Mouse (Mus musculus): ENCODE measurements around the gene Mlx.
A peak's percentile ranks its signal among the peaks of the same experiment; 100 is the strongest.
"Not testable (repeated sequence)": the region's sequence is repeated elsewhere in the genome, so short reads cannot be mapped to it uniquely, and the experiment has no call there.

The Mlx gene

GRCm38 (mm10) chr11:101103011-101103410 is 15.9 kb downstream of the Mlx start:
- DNase-seq (ENCODE audit: low read depth): no peak

GRCm38 (mm10) chr11:101109351-101109750 is 22.3 kb downstream of the Mlx start:
- no peak for DNase-seq (ENCODE audit: low read depth)

- DNase-seq (ENCODE audit: low read depth): no peak
These were observed 23.6 kb downstream of the Mlx start for GRCm38 (mm10) chr11:101110708-101111107.

GRCm38 (mm10) chr11:101111178-101111577 is 24.1 kb downstream of the Mlx start:
- no peak for DNase-seq (ENCODE audit: low read depth)

GRCm38 (mm10) chr11:101112186-101112585 is 25.1 kb downstream of the Mlx start:
- no peak for DNase-seq (ENCODE audit: low read depth)

GRCm38 (mm10) chr11:101115564-101115963 is 28.5 kb downstream of the Mlx start:
- DNase-seq (ENCODE audit: low read depth): no peak

GRCm38 (mm10) chr11:101118105-101118504 is 31.0 kb downstream of the Mlx start:
- no peak for DNase-seq (ENCODE audit: low read depth)

- no peak for DNase-seq (ENCODE audit: low read depth)
These were observed 32.2 kb downstream of the Mlx start for GRCm38 (mm10) chr11:101119131-101119760.

GRCm38 (mm10) chr11:101119761-101120544 is 32.9 kb downstream of the Mlx start, which contains the start of the genes Retreg3 and Tubg1:
Gene Retreg3 (minus strand): TSS chr11:101119893.
Gene Tubg1 (plus strand): TSS chr11:101119938.
- peak; percentile 99 for DNase-seq (ENCODE audit: low read depth)

GRCm38 (mm10) chr11:101120545-101121188 is 33.6 kb downstream of the Mlx start:
- DNase-seq (ENCODE audit: low read depth): no peak

- DNase-seq (ENCODE audit: low read depth): not testable (repeated sequence)
These were observed 37.4 kb downstream of the Mlx start for GRCm38 (mm10) chr11:101124494-101124893.

GRCm38 (mm10) chr11:101125008-101125407 is 37.9 kb downstream of the Mlx start:
- DNase-seq (ENCODE audit: low read depth): not testable (repeated sequence)

- DNase-seq (ENCODE audit: low read depth): no peak
These were observed 40.0 kb downstream of the Mlx start for GRCm38 (mm10) chr11:101127075-101127474.

GRCm38 (mm10) chr11:101128996-101129577 is 42.0 kb downstream of the Mlx start:
- DNase-seq (ENCODE audit: low read depth): no peak

- DNase-seq (ENCODE audit: low read depth): no peak
These were observed 43.1 kb downstream of the Mlx start for GRCm38 (mm10) chr11:101130056-101130756.

GRCm38 (mm10) chr11:101131187-101131586 is 44.1 kb downstream of the Mlx start:
- DNase-seq (ENCODE audit: low read depth): no peak

- no peak for DNase-seq (ENCODE audit: low read depth)
These were observed 44.6 kb downstream of the Mlx start for GRCm38 (mm10) chr11:101131701-101132100.

GRCm38 (mm10) chr11:101133037-101133436 is 46.0 kb downstream of the Mlx start:
- no peak for DNase-seq (ENCODE audit: low read depth)

- DNase-seq (ENCODE audit: low read depth): no peak
These were observed 47.3 kb downstream of the Mlx start for GRCm38 (mm10) chr11:101134217-101134865.

GRCm38 (mm10) chr11:101137000-101137399 is 49.9 kb downstream of the Mlx start:
- DNase-seq (ENCODE audit: low read depth): no peak

- DNase-seq (ENCODE audit: low read depth): no peak
These were observed 51.6 kb downstream of the Mlx start for GRCm38 (mm10) chr11:101138536-101139181.
